Mouse (Mus musculus) adrenal gland, postnatal 25 days (tissue): ENCODE results near the gene Nxnl1. TPM values are rescaled to one million over a fixed set of nuclear protein-coding genes. Genes with fewer than 3 reads are reported as not detected.

Source experiments
- DNase-seq: peaks from one replicate; pipeline ENCODE4 v3.0.0; 2021; ENCODE audit warnings: mixed read lengths
- long read RNA-seq: library from polyadenylated mRNA; stranded (forward); transcript quantifications from one replicate; pipeline ENCODE4 v2.0.0, GENCODE M21; 2021
- total RNA-seq: library from RNA; stranded (reverse); gene quantifications from 2 replicates; pipeline ENCODE4 v1.2.3, GENCODE M21; 2021

Nxnl1 gene
- 1.1 TPM in 2 replicates for total RNA-seq
- long read RNA-seq, partial matches to known transcripts, result 0 of 1 reads
- long read RNA-seq, other reads (novel, unspliced or antisense), result 1 of 1 reads

GRCm38 (mm10) chr8:71566501-71566900, at the start of gene Nxnl1:
Gene Nxnl1 (minus strand): TSS chr8:71566601.
- DNase-seq, result no peak

GRCm38 (mm10) chr8:71613418-71613817, 47.0 kb upstream of the Nxnl1 start:
- DNase-seq, result no peak

GRCm38 (mm10) chr8:71612141-71612540, 45.7 kb upstream of the Nxnl1 start:
- DNase-seq, result no peak

- peak; percentile 92 for DNase-seq
Observed at GRCm38 (mm10) chr8:71610822-71611651, 44.6 kb upstream of the Nxnl1 start, which contains the start of gene Colgalt1. Gene Colgalt1 (plus strand): TSS chr8:71610998.

GRCm38 (mm10) chr8:71604021-71604420, 37.6 kb upstream of the Nxnl1 start:
- no peak for DNase-seq

GRCm38 (mm10) chr8:71602666-71603334, 36.4 kb upstream of the Nxnl1 start:
- DNase-seq, result peak; percentile 72

- no peak for DNase-seq
Observed at GRCm38 (mm10) chr8:71601939-71602665, 35.7 kb upstream of the Nxnl1 start.

- DNase-seq, result no peak
Observed at GRCm38 (mm10) chr8:71598841-71599240, 32.4 kb upstream of the Nxnl1 start.

- no peak for DNase-seq
Observed at GRCm38 (mm10) chr8:71598375-71598774, 32.0 kb upstream of the Nxnl1 start.

GRCm38 (mm10) chr8:71597451-71597850, 31.1 kb upstream of the Nxnl1 start, which contains the start of gene Fam129c:
Gene Fam129c (plus strand): TSS chr8:71597648.
- no peak for DNase-seq

GRCm38 (mm10) chr8:71596798-71597197, 30.4 kb upstream of the Nxnl1 start:
- DNase-seq, result no peak

GRCm38 (mm10) chr8:71596384-71596783, 30.0 kb upstream of the Nxnl1 start:
- DNase-seq, result no peak

- peak; percentile 95 for DNase-seq
Observed at GRCm38 (mm10) chr8:71595862-71596261, 29.5 kb upstream of the Nxnl1 start.

GRCm38 (mm10) chr8:71594324-71594722, 27.9 kb upstream of the Nxnl1 start:
- DNase-seq, result no peak

GRCm38 (mm10) chr8:71593556-71594323, 27.3 kb upstream of the Nxnl1 start:
- DNase-seq, result no peak

- DNase-seq, result peak; percentile 79
Observed at GRCm38 (mm10) chr8:71592374-71593170, 26.2 kb upstream of the Nxnl1 start.

GRCm38 (mm10) chr8:71591471-71592373, 25.3 kb upstream of the Nxnl1 start, which contains the start of gene Pgls:
Gene Pgls (plus strand): TSS chr8:71592176.
- DNase-seq, result peak; percentile 98

- DNase-seq, result no peak
Observed at GRCm38 (mm10) chr8:71591017-71591416, 24.6 kb upstream of the Nxnl1 start.

- no peak for DNase-seq
Observed at GRCm38 (mm10) chr8:71588762-71589161, 22.4 kb upstream of the Nxnl1 start.

- DNase-seq, result peak; percentile 69
Observed at GRCm38 (mm10) chr8:71586891-71587290, 20.5 kb upstream of the Nxnl1 start.
